Mouse (Mus musculus) spleen, adult 2 months (tissue): Measurements from ENCODE around the gene Avl9. TPM values are rescaled to one million over a fixed set of nuclear protein-coding genes. Genes with fewer than 3 reads are reported as not detected.

Source experiments
- DNase-seq, 2 experiments: peaks; one replicate each; pipeline versions ENCODE4 v3.0.0 to v3.0.0-alpha.2; 2012 to 2021; ENCODE audit warnings: low spot score in 2 of 2, low read depth in 1 of 2
- H3K27ac ChIP-seq: fragments of 200-500 bp; 2 replicates; pipeline ENCODE4 v1.5.1; 2012; ENCODE audit warnings: low read length, inconsistent platforms; ENCODE audit not compliant: insufficient read depth
- H3K27me3 ChIP-seq: fragments of 200-500 bp; 2 replicates; pipeline ENCODE4 v1.6.1; 2012; ENCODE audit warnings: mild to moderate bottlenecking, moderate library complexity, low read length, inconsistent platforms; ENCODE audit not compliant: control insufficient read depth, insufficient read depth
- H3K36me3 ChIP-seq: fragments of 200-500 bp; 2 replicates; pipeline ENCODE4 v1.6.1; 2012; ENCODE audit warnings: mild to moderate bottlenecking, low read length, inconsistent platforms; ENCODE audit not compliant: control insufficient read depth, insufficient read depth
- H3K4me1 ChIP-seq: fragments of 200-500 bp; 2 replicates; pipeline ENCODE4 v1.6.1; 2011; ENCODE audit warnings: inconsistent platforms; ENCODE audit not compliant: control insufficient read depth, insufficient read depth, insufficient read length
- H3K4me3 ChIP-seq: fragments of 200-500 bp; 2 replicates; pipeline ENCODE4 v1.5.1; 2011; ENCODE audit warnings: mild to moderate bottlenecking, inconsistent platforms; ENCODE audit not compliant: insufficient read depth, insufficient read length; ENCODE audit errors: extremely low read depth
- CTCF ChIP-seq: fragments of 200-500 bp; IDR thresholded peaks from 2 replicates; pipeline ENCODE4 v1.5.1; 2011; ENCODE audit warnings: mild to moderate bottlenecking, inconsistent platforms; ENCODE audit not compliant: insufficient read depth, insufficient read length, insufficient replicate concordance; ENCODE audit errors: extremely low read depth
- POLR2A ChIP-seq: fragments of 200-500 bp; IDR thresholded peaks from 2 replicates; pipeline ENCODE4 v1.6.1; 2011; ENCODE audit warnings: low read depth, low read length, inconsistent platforms
- WGBS: fragments of 180-500 bp; shearing (Covaris S2); methylation state at CpG from one replicate; pipeline ENCODE4 v1.1.7; 2018; 5-methylcytosine and 5-hydroxymethylcytosine counted together
- polyA plus RNA-seq: library from polyadenylated mRNA; depleted of rRNA; stranded (reverse); fragments of >200 nt; gene quantifications from 2 replicates; pipeline ENCODE4 v1.2.3, GENCODE M21; 2012

The Avl9 gene
- polyA plus RNA-seq, 1 experiment, result 5.5 TPM

- H3K4me3 ChIP-seq, result no peak overlapping the region
- no peak for DNase-seq
- WGBS, result 87% methylated on average over 1 of the region's 1 CpGs
These were observed 44.6 kb downstream of the Avl9 start for GRCm38 (mm10) chr6:56759324-56759723.

GRCm38 (mm10) chr6:56765265-56765664 lies 50.6 kb downstream of the Avl9 start:
- H3K27me3 ChIP-seq, result no peaks in the 10 kb centered on the region
- no peak overlapping the region for H3K27ac ChIP-seq
- DNase-seq, result no peak
- TF ChIP-seq CTCF, result no peak
- TF ChIP-seq POLR2A, result no peak
- no peaks in the 10 kb centered on the region for H3K4me1 ChIP-seq
- 63% methylated on average over 3 of the region's 3 CpGs for WGBS
- peaks cover 8% of the 10 kb centered on the region for H3K36me3 ChIP-seq
- no peak overlapping the region for H3K4me3 ChIP-seq

More at GRCm38 (mm10) chr6:56759324-56759723, 44.6 kb downstream of the Avl9 start:
- Histone ChIP-seq H3K27ac (no peak overlapping the region), H3K4me1 (no peaks in the 10 kb centered on the region), H3K36me3 (peaks cover 25% of the 10 kb centered on the region), H3K27me3 (no peaks in the 10 kb centered on the region)
- no peak for TF ChIP-seq CTCF
- TF ChIP-seq POLR2A, result no peak

- Histone ChIP-seq H3K27ac (no peak overlapping the region), H3K4me1 (no peaks in the 10 kb centered on the region), H3K36me3 (peaks cover 8% of the 10 kb centered on the region), H3K27me3 (no peaks in the 10 kb centered on the region), H3K4me3 (no peak overlapping the region)
- no peak for DNase-seq
- TF ChIP-seq POLR2A (no peak), CTCF (no peak)
- 84% methylated on average over 4 of the region's 4 CpGs for WGBS
These were observed 51.0 kb downstream of the Avl9 start for GRCm38 (mm10) chr6:56765696-56766095.

- 79% methylated on average over 3 of the region's 3 CpGs for WGBS
- TF ChIP-seq CTCF, result no peak
- TF ChIP-seq POLR2A, result no peak
- no peak overlapping the region for H3K27ac ChIP-seq
These were observed 61.1 kb downstream of the Avl9 start for GRCm38 (mm10) chr6:56775816-56776215.

GRCm38 (mm10) chr6:56779636-56780035 lies 64.9 kb downstream of the Avl9 start:
- no peak overlapping the region for H3K4me3 ChIP-seq
- no peaks in the 10 kb centered on the region; the same call in 1 of the 2 replicates for H3K4me1 ChIP-seq
- no peak for DNase-seq
- H3K27me3 ChIP-seq, result no peaks in the 10 kb centered on the region
- H3K27ac ChIP-seq, result no peak overlapping the region
- WGBS, result 97% methylated on average over 5 of the region's 5 CpGs
- peaks cover 26% of the 10 kb centered on the region for H3K36me3 ChIP-seq
- TF ChIP-seq CTCF (no peak), POLR2A (no peak)

More at GRCm38 (mm10) chr6:56775816-56776215, 61.1 kb downstream of the Avl9 start:
- H3K4me3 ChIP-seq, result no peak overlapping the region
- H3K27me3 ChIP-seq, result no peaks in the 10 kb centered on the region
- H3K36me3 ChIP-seq, result peaks cover 20% of the 10 kb centered on the region
- no peak for DNase-seq
- H3K4me1 ChIP-seq, result no peaks in the 10 kb centered on the region

- H3K4me3 ChIP-seq, result no peak overlapping the region
- H3K27ac ChIP-seq, result no peak overlapping the region
- no peak for DNase-seq
- H3K27me3 ChIP-seq, result no peaks in the 10 kb centered on the region
- WGBS, result 80% methylated on average over 4 of the region's 4 CpGs
- H3K4me1 ChIP-seq, result peaks cover 3% of the 10 kb centered on the region; the same call in 1 of the 2 replicates
- H3K36me3 ChIP-seq, result peaks cover 25% of the 10 kb centered on the region
- TF ChIP-seq CTCF (no peak), POLR2A (no peak)
These were observed 69.0 kb downstream of the Avl9 start for GRCm38 (mm10) chr6:56783561-56784272.

GRCm38 (mm10) chr6:56785068-56785467 lies 70.4 kb downstream of the Avl9 start:
- Histone ChIP-seq H3K4me3 (no peak overlapping the region), H3K27me3 (no peaks in the 10 kb centered on the region), H3K36me3 (peaks cover 17% of the 10 kb centered on the region), H3K4me1 (peaks cover 3% of the 10 kb centered on the region; the same call in 1 of the 2 replicates), H3K27ac (no peak overlapping the region)
- TF ChIP-seq CTCF (no peak), POLR2A (no peak)
- DNase-seq, result no peak
- WGBS, result 72% methylated on average over 5 of the region's 5 CpGs
